Mouse (Mus musculus) brain, adult 2 months (tissue): ENCODE results near the gene Mesp2.

ENCODE experiments used
- DNase-seq: peaks from one replicate; pipeline ENCODE4 v3.0.0; 2011; ENCODE audit warnings: low read depth, low spot score

Gene Mesp2

DNA sequence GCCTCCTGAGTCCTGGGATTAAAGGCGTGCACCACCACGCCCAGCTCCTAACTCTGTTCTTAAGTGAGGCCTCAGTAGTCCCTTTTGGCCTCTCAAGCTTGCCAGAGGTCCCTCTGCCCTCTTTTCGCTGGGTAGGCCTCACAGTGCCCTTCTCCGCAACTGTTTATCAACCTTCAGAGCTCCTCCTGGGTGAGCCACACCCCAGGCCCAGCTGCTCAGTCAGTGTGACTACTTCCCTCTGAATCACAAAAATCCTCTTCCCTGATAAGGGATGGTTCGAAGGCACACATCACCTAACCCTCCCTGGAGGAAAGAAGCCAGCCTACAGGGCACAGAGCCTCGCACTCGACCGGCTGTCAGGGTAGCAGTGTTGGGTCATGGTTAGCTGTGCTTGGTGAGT is 51.3 kb downstream of the Mesp2 start:
- no peak for DNase-seq
